Mouse (Mus musculus) common myeloid progenitor, adult 5-6 weeks (primary cell): ENCODE measurements around the gene G6pdx. TPM values are rescaled to one million over a fixed set of nuclear protein-coding genes. Genes with fewer than 3 reads are reported as not detected.

Experiments
- total RNA-seq: library from RNA; stranded (forward); fragments of 200-1000, 187-1606 nt; gene quantifications from 2 replicates; pipeline ENCODE4 v1.2.3, GENCODE M21; 2017

Gene G6pdx
- total RNA-seq, 1 experiment from 2014 or later = 63.2 TPM

Other genes with a start within 250 kb of the G6pdx start
- gene Flna, start 179.4 kb downstream of the G6pdx start, total RNA-seq = 400 and 472 TPM in 2 replicates
- gene Emd, start 174.5 kb downstream of the G6pdx start, total RNA-seq = 90.2 and 104 TPM in 2 replicates
- 1,474 and 1,557 TPM in 2 replicates for gene Rpl10, start 158.4 kb downstream of the G6pdx start, total RNA-seq
- 26.1 and 34.3 TPM in 2 replicates for gene Taz, start 147.3 kb downstream of the G6pdx start, total RNA-seq
- gene Dnase1l1, start 146.9 kb downstream of the G6pdx start, total RNA-seq = 9.8 and 26.6 TPM in 2 replicates
- 81.6 and 153 TPM in 2 replicates for gene Atp6ap1, start 132.1 kb downstream of the G6pdx start, total RNA-seq
- gene Gdi1, start 124.2 kb downstream of the G6pdx start, total RNA-seq = 29.7 and 35.3 TPM in 2 replicates
- gene Fam50a, start 116.2 kb downstream of the G6pdx start, total RNA-seq = 41.7 and 54.4 TPM in 2 replicates
- gene Plxna3, start 100.1 kb downstream of the G6pdx start, total RNA-seq = 0.92 and 1.2 TPM in 2 replicates
- gene Lage3, start 75.6 kb downstream of the G6pdx start, total RNA-seq = 22.4 and 30.6 TPM in 2 replicates
- 15.4 and 17.2 TPM in 2 replicates for gene Ubl4a, start 56.0 kb downstream of the G6pdx start, total RNA-seq
- gene Slc10a3, start 55.8 kb downstream of the G6pdx start, total RNA-seq = 9.0 and 17.0 TPM in 2 replicates
- gene Fam3a, start 35.9 kb downstream of the G6pdx start, total RNA-seq = 12.0 and 12.7 TPM in 2 replicates
- gene Ikbkg, start 35.9 kb downstream of the G6pdx start, total RNA-seq = 28.0 and 61.3 TPM in 2 replicates
- not detected in 2 replicates for gene Gm6880, start 52.2 kb upstream of the G6pdx start, total RNA-seq
- gene Olfr1326-ps1, start 145.7 kb upstream of the G6pdx start, total RNA-seq = not detected in 2 replicates
- not detected in 2 replicates for gene Olfr1325, start 163.5 kb upstream of the G6pdx start, total RNA-seq
- not detected in 2 replicates for gene Gm5640, start 216.4 kb upstream of the G6pdx start, total RNA-seq